Mouse (Mus musculus): ENCODE measurements around the gene Hsd17b1. TPM values are rescaled to one million over a fixed set of nuclear protein-coding genes. Genes with fewer than 3 reads are reported as not detected.

Gene Hsd17b1
- total RNA-seq, 1 experiment from 2014 or later = 2.3 TPM

GRCm38 (mm10) chr11:101058726-101059125 lies 19.5 kb upstream of the Hsd17b1 start:
- ATAC-seq (ENCODE audit: extremely low read depth, insufficient number of reproducible peaks, low FRiP score, poor library complexity, severe bottlenecking) = no peak

- no peak for ATAC-seq (ENCODE audit: extremely low read depth, insufficient number of reproducible peaks, low FRiP score, poor library complexity, severe bottlenecking)
Observed at GRCm38 (mm10) chr11:101059473-101059872, 18.7 kb upstream of the Hsd17b1 start.

GRCm38 (mm10) chr11:101060126-101060525 lies 18.1 kb upstream of the Hsd17b1 start:
- ATAC-seq (ENCODE audit: extremely low read depth, insufficient number of reproducible peaks, low FRiP score, poor library complexity, severe bottlenecking) = no peak

GRCm38 (mm10) chr11:101061049-101061448 lies 17.2 kb upstream of the Hsd17b1 start:
- no peak for ATAC-seq (ENCODE audit: extremely low read depth, insufficient number of reproducible peaks, low FRiP score, poor library complexity, severe bottlenecking)

GRCm38 (mm10) chr11:101062165-101062884 lies 15.9 kb upstream of the Hsd17b1 start:
- ATAC-seq (ENCODE audit: extremely low read depth, insufficient number of reproducible peaks, low FRiP score, poor library complexity, severe bottlenecking) = no peak

GRCm38 (mm10) chr11:101062971-101063675 lies 15.1 kb upstream of the Hsd17b1 start:
- ATAC-seq (ENCODE audit: extremely low read depth, insufficient number of reproducible peaks, low FRiP score, poor library complexity, severe bottlenecking) = no peak

GRCm38 (mm10) chr11:101063676-101064327 lies 14.4 kb upstream of the Hsd17b1 start:
- peak; percentile 66 for ATAC-seq (ENCODE audit: extremely low read depth, insufficient number of reproducible peaks, low FRiP score, poor library complexity, severe bottlenecking)

- ATAC-seq (ENCODE audit: extremely low read depth, insufficient number of reproducible peaks, low FRiP score, poor library complexity, severe bottlenecking) = no peak
Observed at GRCm38 (mm10) chr11:101064462-101064861, 13.7 kb upstream of the Hsd17b1 start.

GRCm38 (mm10) chr11:101065002-101065401 lies 13.2 kb upstream of the Hsd17b1 start:
- no peak for ATAC-seq (ENCODE audit: extremely low read depth, insufficient number of reproducible peaks, low FRiP score, poor library complexity, severe bottlenecking)

GRCm38 (mm10) chr11:101066549-101067412 lies 11.4 kb upstream of the Hsd17b1 start:
- peak; percentile 43; the same call in 1 of the 2 replicates for ATAC-seq (ENCODE audit: extremely low read depth, insufficient number of reproducible peaks, low FRiP score, poor library complexity, severe bottlenecking)

- ATAC-seq (ENCODE audit: extremely low read depth, insufficient number of reproducible peaks, low FRiP score, poor library complexity, severe bottlenecking) = peak; percentile 79
Observed at GRCm38 (mm10) chr11:101069391-101070188, 8.6 kb upstream of the Hsd17b1 start, which contains the start of gene Naglu. TSS of gene Naglu (plus strand) at chr11:101070012.

- no peak for ATAC-seq (ENCODE audit: extremely low read depth, insufficient number of reproducible peaks, low FRiP score, poor library complexity, severe bottlenecking)
Observed at GRCm38 (mm10) chr11:101070189-101070527, 8.1 kb upstream of the Hsd17b1 start.

- ATAC-seq (ENCODE audit: extremely low read depth, insufficient number of reproducible peaks, low FRiP score, poor library complexity, severe bottlenecking) = no peak
Observed at GRCm38 (mm10) chr11:101070987-101071386, 7.2 kb upstream of the Hsd17b1 start.

- no peak for ATAC-seq (ENCODE audit: extremely low read depth, insufficient number of reproducible peaks, low FRiP score, poor library complexity, severe bottlenecking)
Observed at GRCm38 (mm10) chr11:101071810-101072428, 6.3 kb upstream of the Hsd17b1 start.

- no peak for ATAC-seq (ENCODE audit: extremely low read depth, insufficient number of reproducible peaks, low FRiP score, poor library complexity, severe bottlenecking)
Observed at GRCm38 (mm10) chr11:101079746-101080145, 1.5 kb downstream of the Hsd17b1 start.

GRCm38 (mm10) chr11:101080421-101080820 lies 2.2 kb downstream of the Hsd17b1 start:
- no peak for ATAC-seq (ENCODE audit: extremely low read depth, insufficient number of reproducible peaks, low FRiP score, poor library complexity, severe bottlenecking)

GRCm38 (mm10) chr11:101081659-101082058 lies 3.4 kb downstream of the Hsd17b1 start:
- ATAC-seq (ENCODE audit: extremely low read depth, insufficient number of reproducible peaks, low FRiP score, poor library complexity, severe bottlenecking) = no peak
